Mouse (Mus musculus): ENCODE measurements at regions not wholly inside any gene's neighbourhood (a gene's known extent, or its start where the extent isn't known, plus 50 kb on each side); places are given as distances from the start of the nearest gene placed in this dataset.

DNA sequence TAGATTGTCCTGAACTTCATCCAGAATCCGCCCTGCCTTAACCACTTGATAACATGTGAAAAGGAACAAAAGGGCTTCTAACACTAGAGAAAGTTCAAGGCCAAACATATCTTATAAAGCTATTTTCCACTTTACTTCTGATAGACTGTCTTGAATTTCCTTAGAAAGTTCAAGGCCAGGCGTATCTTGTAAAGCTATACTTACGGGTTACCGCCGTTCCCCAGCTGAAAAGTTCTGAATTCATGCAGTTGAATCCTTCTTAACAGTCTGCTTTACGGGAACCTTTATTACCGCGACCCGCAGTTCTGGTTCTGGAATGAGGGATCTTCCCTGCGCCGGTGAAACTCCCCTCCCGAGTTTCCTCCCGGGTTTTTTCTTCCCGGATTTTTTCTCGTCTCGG lies 492.0 kb downstream of the Gm21739 start:
- DNase-seq = peak; percentile 2

Data from cerebellum, adult 8-10 months (tissue).